Mouse (Mus musculus): ENCODE results near the gene Scamp3. TPM values are rescaled to one million over a fixed set of nuclear protein-coding genes. Genes with fewer than 3 reads are reported as not detected.

Scamp3 gene
- total RNA-seq, 2 experiments from 2014 or later, result 67.8 to 73.3 TPM

- no peak for DNase-seq (ENCODE audit: extremely low spot score in 1 of 2, low spot score in 1 of 2)
Observed at GRCm38 (mm10) chr3:89221167-89221566, 43.9 kb downstream of the Scamp3 start.

GRCm38 (mm10) chr3:89224796-89225195 is 47.5 kb downstream of the Scamp3 start:
- no peak for DNase-seq (ENCODE audit: extremely low spot score in 1 of 2, low spot score in 1 of 2)

GRCm38 (mm10) chr3:89225321-89225815 is 48.1 kb downstream of the Scamp3 start:
- DNase-seq (ENCODE audit: extremely low spot score in 1 of 2, low spot score in 1 of 2), result no peak

GRCm38 (mm10) chr3:89225918-89226317 is 48.6 kb downstream of the Scamp3 start:
- no peak for DNase-seq (ENCODE audit: extremely low spot score in 1 of 2, low spot score in 1 of 2)

GRCm38 (mm10) chr3:89226361-89226760 is 49.1 kb downstream of the Scamp3 start:
- DNase-seq (ENCODE audit: extremely low spot score in 1 of 2, low spot score in 1 of 2), result no peak

GRCm38 (mm10) chr3:89226900-89227299 is 49.6 kb downstream of the Scamp3 start, which contains the start of gene Mtx1:
TSS of gene Mtx1 (minus strand) at chr3:89227088.
- DNase-seq (ENCODE audit: extremely low spot score in 1 of 2, low spot score in 1 of 2), result no peak

- peak; percentile 74 to 80 for DNase-seq (ENCODE audit: extremely low spot score in 1 of 2, low spot score in 1 of 2)
Observed at GRCm38 (mm10) chr3:89227307-89228179, 50.3 kb downstream of the Scamp3 start.

- DNase-seq (ENCODE audit: extremely low spot score in 1 of 2, low spot score in 1 of 2), result peak; percentile 77 to 92
Observed at GRCm38 (mm10) chr3:89228180-89228549, 50.9 kb downstream of the Scamp3 start.

GRCm38 (mm10) chr3:89228836-89229235 is 51.6 kb downstream of the Scamp3 start, which contains the start of gene Muc1:
TSS of gene Muc1 (plus strand) at chr3:89229057.
- no peak for DNase-seq (ENCODE audit: extremely low spot score in 1 of 2, low spot score in 1 of 2)

GRCm38 (mm10) chr3:89229276-89229675 is 52.0 kb downstream of the Scamp3 start:
- no peak for DNase-seq (ENCODE audit: extremely low spot score in 1 of 2, low spot score in 1 of 2)

GRCm38 (mm10) chr3:89230561-89230960 is 53.3 kb downstream of the Scamp3 start:
- DNase-seq (ENCODE audit: extremely low spot score in 1 of 2, low spot score in 1 of 2), result no peak

GRCm38 (mm10) chr3:89231345-89231744 is 54.1 kb downstream of the Scamp3 start:
- no peak for DNase-seq (ENCODE audit: extremely low spot score in 1 of 2, low spot score in 1 of 2)

GRCm38 (mm10) chr3:89231772-89232275 is 54.6 kb downstream of the Scamp3 start:
- no peak for DNase-seq (ENCODE audit: extremely low spot score in 1 of 2, low spot score in 1 of 2)

Small RNA genes lying within 50 kb of the gene (microRNA-seq; reads per million reads assigned to microRNA genes)
- 8,720 to 14,450 reads per million in 2 experiments for gene Mir92b

Other genes with a start within 250 kb of the Scamp3 start
- gene Ash1l, start 226.9 kb upstream of the Scamp3 start, total RNA-seq (2021), result 10 to 100 TPM; 70.5 to 82.0 TPM
- 100 to 1,000 TPM; 102 to 116 TPM for gene Dap3, start 226.3 kb upstream of the Scamp3 start, total RNA-seq (2021)
- 100 to 1,000 TPM; 132 to 145 TPM for gene Rusc1, start 84.2 kb upstream of the Scamp3 start, total RNA-seq (2021)
- not detected for gene Gm43738, start 76.4 kb upstream of the Scamp3 start, total RNA-seq (2021)
- gene Fdps, start 75.5 kb upstream of the Scamp3 start, total RNA-seq (2021), result 10 to 100 TPM; 86.4 to 99.0 TPM
- not detected for gene Pklr, start 41.3 kb upstream of the Scamp3 start, total RNA-seq (2021)
- 10 to 100 TPM; 10.7 to 16.7 TPM for gene Hcn3, start 17.3 kb upstream of the Scamp3 start, total RNA-seq (2021)
- gene Clk2, start 12.7 kb upstream of the Scamp3 start, total RNA-seq (2021), result 10 to 100 TPM; 39.0 to 46.7 TPM
- 10 to 100 TPM; 57.1 to 61.7 TPM for gene Fam189b, start 5.7 kb downstream of the Scamp3 start, total RNA-seq (2021)
- gene Gba, start 25.5 kb downstream of the Scamp3 start, total RNA-seq (2021), result 10 to 100 TPM; 59.9 to 63.6 TPM
- 10 to 100 TPM; 37.0 to 50.7 TPM for gene Thbs3, start 37.7 kb downstream of the Scamp3 start, total RNA-seq (2021)
- 100 to 1,000 TPM; 102 TPM for gene Mtx1, start 49.6 kb downstream of the Scamp3 start, total RNA-seq (2021)
- under 1 TPM; 0.89 to 0.91 TPM for gene Muc1, start 51.6 kb downstream of the Scamp3 start, total RNA-seq (2021)
- gene Krtcap2, start 68.5 kb downstream of the Scamp3 start, total RNA-seq (2021), result 10 to 100 TPM; 79.2 to 87.4 TPM
- gene Trim46, start 68.8 kb downstream of the Scamp3 start, total RNA-seq (2021), result 10 to 100 TPM; 86.4 to 96.0 TPM
- gene Dpm3, start 81.9 kb downstream of the Scamp3 start, total RNA-seq (2021), result 10 to 100 TPM; 51.1 to 71.0 TPM
- gene Slc50a1, start 93.1 kb downstream of the Scamp3 start, total RNA-seq (2021), result 10 to 100 TPM; 39.5 to 49.3 TPM
- gene Efna1, start 103.7 kb downstream of the Scamp3 start, total RNA-seq (2021), result 1 to 10 TPM; 7.1 to 7.6 TPM
- 10 to 100 TPM; 77.1 to 82.6 TPM for gene Efna3, start 145.5 kb downstream of the Scamp3 start, total RNA-seq (2021)
- gene Efna4, start 160.6 kb downstream of the Scamp3 start, total RNA-seq (2021), result under 1 TPM; 0.68 to 0.98 TPM
- gene Adam15, start 172.5 kb downstream of the Scamp3 start, total RNA-seq (2021), result 100 to 1,000 TPM; 109 to 112 TPM
- gene Dcst2, start 184.5 kb downstream of the Scamp3 start, total RNA-seq (2021), result under 1 TPM; 0.20 to 0.42 TPM
- not detected for gene Dcst1, start 187.8 kb downstream of the Scamp3 start, total RNA-seq (2021)
- gene Zbtb7b, start 217.3 kb downstream of the Scamp3 start, total RNA-seq (2021), result 10 to 100 TPM; 12.3 to 14.4 TPM
- gene Lenep, start 225.3 kb downstream of the Scamp3 start, total RNA-seq (2021), result 1 to 10 TPM; 3.7 to 5.0 TPM
- 10 to 100 TPM; 32.4 to 33.3 TPM for gene Flad1, start 234.4 kb downstream of the Scamp3 start, total RNA-seq (2021)
- 1 to 10 TPM; 2.4 to 3.0 TPM for gene Cks1b, start 240.9 kb downstream of the Scamp3 start, total RNA-seq (2021)
- gene Shc1, start 241.0 kb downstream of the Scamp3 start, total RNA-seq (2021), result 10 to 100 TPM; 11.9 to 13.5 TPM

All from layer of hippocampus, postnatal 25 days (tissue).